ENCODE assay signal across 8 mouse cellular contexts in genomic region chr16:93883423-93884085, GRCm38 (mm10). TPM values are rescaled to one million over a fixed set of nuclear protein-coding genes. Genes with fewer than 3 reads are reported as not detected.
A peak's percentile ranks its signal among the peaks of the same experiment; 100 is the strongest.
DNase-seq lines count a peak whose midpoint lies in the region; ATAC-seq lines count a peak whose summit lies in the region.

Gene Chaf1b, plus strand, starts transcription at chr16:93883901.

- peak within 1 kb of the TSS; percentile 98 for H3K4me2 ChIP-seq in hindbrain, embryonic 14.5 days (replicated peaks)

- no peaks in the 10 kb centered on the region for H3K27me3 ChIP-seq in hindbrain, embryonic 14.5 days (ENCODE audit: control insufficient read depth, insufficient read depth, low read length)

- 0 out of 2 replicates have a peak within 1 kb of the TSS, but pooled peaks have one; percentile 5 for H3K27ac ChIP-seq in hindbrain, embryonic 14.5 days

- DNase-seq in R1 (ENCODE audit: low read depth, low spot score) = peak; percentile 98
- DNase-seq in cerebellum, postnatal 25 days = peak; percentile 91 to 94
- peak; percentile 79 to 89 for DNase-seq in frontal cortex, postnatal 25 days (ENCODE audit: low spot score in 2 of 2)
- peak; percentile 96 for DNase-seq in hindbrain, embryonic 14.5 days (ENCODE audit: low spot score)
- DNase-seq in layer of hippocampus, postnatal 36 days = peak; percentile 88 to 89
- DNase-seq in lung, postnatal 36 days = peak; percentile 98
- peak; percentile 99 for DNase-seq in retina, postnatal 1 day
- peak; percentile 94 to 99 for DNase-seq in urinary bladder, adult 18-20 months (ENCODE audit: low spot score in 2 of 2)

- H3K4me1 ChIP-seq in hindbrain, embryonic 14.5 days (replicated peaks; ENCODE audit: control insufficient read depth, insufficient read depth, low read length) = peaks cover 2% of the 10 kb centered on the region; the same call in 1 of the 2 replicates

- H3K36me3 ChIP-seq in hindbrain, embryonic 14.5 days (replicated peaks; ENCODE audit: control insufficient read depth, insufficient read depth) = 0 out of 2 replicates have a peak, but pooled peaks cover 6% of the 10 kb centered on the region

- peak; percentile 94 for ATAC-seq in hindbrain, embryonic 14.5 days (ENCODE audit: low FRiP score)

- H3K9me3 ChIP-seq in hindbrain, embryonic 14.5 days (ENCODE audit: control insufficient read depth, low read length) = no peaks in the 10 kb centered on the region

- H3K4me3 ChIP-seq in hindbrain, embryonic 14.5 days (replicated peaks; ENCODE audit: low read length) = peak within 1 kb of the TSS; percentile 83

- peak within 1 kb of the TSS; percentile 73 for H3K9ac ChIP-seq in hindbrain, embryonic 14.5 days

- under 1% methylated on average over 54 of the region's 54 CpGs for WGBS in hindbrain, embryonic 14.5 days

RNA-seq across cellular contexts. Expression of gene Chaf1b, which starts in this region (rescaled TPM):
- 19.9 and 21.2 TPM in 2 replicates for polyA plus RNA-seq in hindbrain, embryonic 14.5 days (2014; fragmentation: Nextera tagmentation; extraction: Ambion mirVana)
- total RNA-seq in layer of hippocampus, postnatal 36 days (2021) = under 1 TPM; 0.47 to 0.53 TPM

Comparison
In these comparisons a context has a peak if more than half of its experiments do, and no peak if none do; other contexts are left out.
1. Peak in every context shown above with its lines: DNase-seq, ATAC-seq, H3K4me3 ChIP-seq and H3K27ac ChIP-seq.
2. Peak in DNase-seq in layer of hippocampus, postnatal 36 days; RNA of the gene not detected or under 1 TPM.